Mouse (Mus musculus): ENCODE data around the gene Sema3d.

- no peak for TF ChIP-seq CTCF (IDR thresholded peaks at IDR 0.05; ENCODE audit: extremely low read depth, insufficient read length, insufficient replicate concordance, low read depth, low read length)
- TF ChIP-seq POLR2A (IDR thresholded peaks at IDR 0.05; ENCODE audit: low read depth, low read length) = no peak
Observed at GRCm38 (mm10) chr5:12575262-12575661, 192.1 kb downstream of the Sema3d start.

Measured in small intestine, adult 2 months (tissue).